Mouse (Mus musculus) kidney, postnatal 25 days (tissue): ENCODE data around the gene Themis.

ENCODE experiments used
- DNase-seq, 2 experiments: peaks; one replicate each; pipeline ENCODE4 v3.0.0; 2021; ENCODE audit warnings: mixed read lengths in 2 of 2

The Themis gene

DNA sequence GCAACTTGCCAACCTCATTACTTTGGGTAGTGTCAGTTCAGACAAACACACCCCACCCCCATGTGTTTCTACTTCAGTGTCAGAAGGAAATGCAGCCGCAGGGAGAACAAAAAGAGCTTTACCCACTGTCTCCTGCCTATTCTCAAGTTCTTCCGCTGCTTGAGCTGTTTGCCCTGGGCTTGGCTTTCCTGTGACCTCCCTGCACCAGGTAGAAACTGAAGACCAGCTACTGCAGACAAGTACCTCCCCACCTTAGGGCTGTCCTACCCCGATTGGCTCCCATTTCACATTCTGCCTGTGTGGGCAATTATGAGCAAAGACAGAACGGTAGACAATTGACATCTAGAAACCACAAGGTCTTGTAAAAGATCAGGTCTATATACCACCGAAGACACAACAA lies at the start of gene Themis:
TSS of gene Themis (plus strand) at position 100 of the 400 bp plus-strand sequence.
- no peak for DNase-seq

- no peak for DNase-seq
These were observed 48.7 kb upstream of the Themis start for GRCm38 (mm10) chr10:28619415-28619814.

DNA sequence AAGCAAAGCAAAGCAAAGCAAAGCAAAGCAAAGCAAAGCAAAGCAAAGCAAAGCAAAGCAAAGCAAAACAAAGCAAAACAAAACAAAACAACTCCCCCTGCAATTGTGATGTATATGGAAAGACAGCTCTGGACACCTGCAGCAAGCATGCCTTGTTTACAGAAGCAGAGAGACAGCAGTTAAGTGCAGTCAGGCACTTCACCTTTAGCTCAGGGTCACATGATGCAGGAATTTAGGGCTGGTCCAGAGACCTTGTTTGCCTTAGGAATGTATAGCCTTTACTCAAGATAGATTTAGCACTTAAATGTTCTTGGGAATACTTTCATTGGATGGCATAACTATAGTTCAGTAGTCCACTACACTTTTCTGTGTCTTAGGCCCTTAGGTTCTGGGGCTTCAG lies 32.1 kb upstream of the Themis start:
- DNase-seq = no peak

DNA sequence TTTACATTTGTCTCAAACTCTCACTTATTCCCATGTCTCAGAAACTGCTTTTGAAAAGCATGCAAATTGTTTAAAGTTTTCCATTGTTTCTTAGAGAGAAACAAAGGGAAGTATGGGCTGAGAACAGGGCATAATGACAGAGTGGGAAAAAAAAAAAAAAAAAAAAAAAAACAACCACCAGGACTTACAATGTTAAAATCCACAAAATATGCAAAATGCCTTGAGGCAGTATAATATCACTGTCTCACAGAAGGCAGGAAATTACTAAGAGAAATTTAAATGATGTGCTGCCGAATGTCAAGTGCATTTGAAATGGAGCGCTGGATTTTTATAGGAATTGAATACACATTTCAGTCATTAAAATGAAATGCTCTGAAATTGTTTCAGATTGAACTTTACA lies 26.3 kb upstream of the Themis start:
- no peak for DNase-seq

DNA sequence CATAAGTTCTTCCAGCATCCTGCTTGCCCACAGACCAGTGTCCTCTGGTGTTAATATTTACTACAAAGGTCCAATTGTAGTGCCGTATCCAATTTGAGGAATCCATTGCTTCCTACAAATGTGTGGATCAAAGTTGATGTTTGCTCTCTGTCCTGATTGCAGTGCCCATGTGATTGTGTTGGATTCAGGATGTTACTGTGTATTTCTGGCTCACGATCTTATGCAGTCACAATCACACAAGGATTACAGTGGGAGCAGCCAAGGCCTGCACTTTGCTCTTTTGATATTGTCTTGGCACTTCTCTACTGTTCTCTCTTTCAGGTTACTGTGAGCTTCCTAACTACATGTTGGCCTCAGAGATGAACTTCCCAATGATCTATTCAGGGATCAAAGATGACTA lies 20.3 kb upstream of the Themis start:
- no peak for DNase-seq

DNA sequence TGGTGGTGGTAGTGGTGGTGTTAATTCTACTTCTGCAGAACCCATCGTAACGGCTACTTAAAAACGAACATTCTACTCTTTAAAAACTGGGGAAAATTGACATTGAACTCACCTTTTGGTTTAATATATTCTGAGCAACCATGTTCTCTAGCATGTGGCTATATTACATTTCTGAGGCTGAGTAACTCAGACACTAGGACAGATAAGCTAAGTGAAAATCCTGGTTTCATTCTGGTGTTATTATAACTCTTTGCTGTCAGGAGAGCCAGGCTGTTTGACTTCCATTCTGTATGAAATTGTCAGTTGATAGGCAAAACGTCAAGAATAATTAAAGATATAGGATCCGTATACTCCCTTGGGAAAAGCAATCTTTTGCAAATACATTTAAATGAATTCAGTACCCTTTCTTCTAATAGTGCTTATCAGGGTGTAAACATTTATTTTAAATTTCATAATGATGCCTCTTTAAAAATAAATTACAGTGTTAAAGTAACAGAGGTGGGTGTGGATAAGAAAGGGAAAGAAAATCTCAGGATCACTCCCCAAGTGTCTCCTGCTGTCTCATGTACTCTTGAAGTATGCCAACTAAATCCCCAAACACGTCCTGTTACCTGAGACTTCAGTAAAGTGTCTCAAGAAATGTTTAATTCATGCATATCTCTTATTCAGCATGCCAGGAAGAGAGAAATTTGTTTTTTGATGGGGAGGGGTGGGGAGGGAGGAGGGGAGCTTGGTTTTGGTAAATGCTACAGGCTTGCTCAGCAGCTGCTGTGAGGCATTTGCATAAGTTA lies 18.9 kb upstream of the Themis start:
- DNase-seq = no peak

GRCm38 (mm10) chr10:28649900-28650160 lies 18.3 kb upstream of the Themis start:
- DNase-seq = no peak

DNA sequence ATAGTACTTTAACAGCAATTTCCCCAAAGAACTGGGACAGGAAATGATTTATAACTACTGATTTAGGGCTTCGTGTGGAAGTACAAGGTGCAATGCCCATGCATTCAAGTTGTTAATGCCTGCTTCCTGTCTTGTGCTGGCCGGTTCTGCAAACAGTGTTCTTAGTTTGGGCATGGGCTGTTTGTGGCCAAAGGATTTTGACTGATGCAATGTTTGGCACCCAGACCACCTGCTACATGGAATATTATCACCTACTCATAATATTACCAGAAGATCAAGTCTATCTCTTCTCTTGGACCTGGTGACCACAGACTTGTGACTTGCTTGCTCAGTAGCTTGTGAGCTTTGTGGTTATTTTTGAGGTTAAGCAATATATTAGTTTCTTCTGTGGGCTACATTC lies 16.2 kb upstream of the Themis start:
- DNase-seq = no peak

DNA sequence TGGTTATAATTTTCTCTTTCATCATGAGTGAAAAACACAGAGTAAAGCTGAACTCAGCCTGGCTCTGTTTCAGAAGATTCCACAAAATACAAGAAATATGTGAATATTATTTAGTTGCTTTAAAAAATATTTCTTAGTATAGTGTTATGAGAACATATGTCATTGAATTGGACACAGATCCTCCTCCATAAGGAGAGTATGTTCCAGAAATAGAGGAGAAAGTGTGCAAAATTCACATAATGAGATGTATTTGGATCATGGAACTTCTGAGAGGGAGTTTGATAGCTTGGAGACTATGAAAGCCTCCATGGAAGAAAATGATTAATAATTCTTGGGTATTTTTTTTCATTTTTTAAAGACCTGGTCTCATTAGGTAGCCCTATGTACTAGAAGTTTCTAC lies 13.4 kb upstream of the Themis start:
- no peak for DNase-seq

GRCm38 (mm10) chr10:28665141-28665540 lies 3.0 kb upstream of the Themis start:
- no peak for DNase-seq

DNA sequence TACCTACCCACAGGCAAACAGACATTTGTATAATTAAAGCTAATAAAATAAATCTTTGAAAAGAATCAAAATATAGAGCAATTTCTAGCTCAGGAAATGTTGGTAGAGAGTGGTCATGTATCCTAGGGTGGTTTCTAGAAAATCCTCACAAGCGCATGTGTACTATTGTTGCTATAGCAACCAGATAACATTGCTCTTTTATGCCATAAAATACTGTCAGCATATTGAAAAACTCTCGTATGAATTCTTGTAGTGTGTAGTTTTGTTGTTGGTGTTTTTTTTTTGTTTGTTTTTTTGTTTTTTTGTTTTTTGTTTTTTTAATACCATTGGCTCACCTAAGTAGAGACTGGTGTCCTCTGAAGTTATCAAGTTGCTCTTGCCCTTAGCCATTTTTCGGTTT lies 5.8 kb downstream of the Themis start:
- no peak for DNase-seq

DNA sequence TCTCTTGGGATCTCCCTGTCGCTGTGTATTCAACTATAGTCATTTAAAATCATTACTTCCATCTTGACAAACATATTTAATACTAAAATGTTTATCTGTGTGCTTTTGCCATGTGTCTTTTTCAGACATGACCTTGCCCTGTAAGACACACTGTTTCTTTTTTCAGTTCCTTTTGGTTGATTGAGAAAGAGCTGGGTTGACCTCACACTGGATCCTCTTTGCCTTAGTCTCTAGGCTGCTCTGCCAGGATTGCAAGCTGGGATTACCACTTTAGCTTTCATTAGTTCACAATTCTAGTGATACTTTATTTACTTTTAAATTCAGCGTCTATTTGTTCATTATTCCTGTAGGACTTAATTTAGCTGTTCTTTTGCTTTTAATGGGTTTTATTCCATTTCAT lies 7.2 kb downstream of the Themis start:
- DNase-seq = no peak

GRCm38 (mm10) chr10:28694981-28695380 lies 26.8 kb downstream of the Themis start:
- no peak for DNase-seq

DNA sequence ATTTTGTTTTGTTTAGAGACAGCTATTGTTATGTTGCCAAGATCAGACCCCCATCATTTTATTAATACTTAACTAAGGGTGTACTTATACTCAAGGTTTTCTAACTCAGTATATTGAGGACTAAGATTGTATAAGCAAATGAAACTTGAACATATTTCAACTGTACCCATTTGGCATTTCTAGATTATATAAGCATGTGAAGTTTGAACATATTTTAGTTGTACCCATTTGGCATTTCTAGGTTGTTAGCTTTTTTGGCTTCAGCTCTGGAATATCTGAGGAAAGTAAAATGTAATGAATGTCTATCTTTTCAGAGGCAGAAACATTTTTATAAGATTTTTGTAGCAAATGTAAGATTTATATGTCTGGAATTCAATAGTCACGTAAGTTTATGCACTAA lies 27.9 kb downstream of the Themis start:
- DNase-seq = no peak

DNA sequence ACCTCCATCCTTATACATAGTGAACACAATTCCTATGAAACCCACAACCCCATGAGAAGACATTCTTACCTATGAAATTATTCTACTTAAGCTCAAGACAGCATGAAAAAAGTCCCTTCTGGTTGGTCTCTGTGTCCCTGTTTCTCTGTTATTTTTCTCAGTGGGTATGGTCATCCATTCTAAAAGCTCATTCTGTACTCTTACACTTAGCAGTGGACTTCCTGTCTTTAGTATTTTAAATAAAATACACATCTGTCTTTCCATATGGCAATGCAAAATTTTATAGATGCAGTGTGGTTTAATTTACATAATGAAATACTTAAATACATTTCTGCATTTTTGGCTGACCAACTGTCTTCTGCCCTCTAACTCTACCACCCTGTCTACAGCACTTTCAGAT lies 30.0 kb downstream of the Themis start:
- DNase-seq = no peak

DNA sequence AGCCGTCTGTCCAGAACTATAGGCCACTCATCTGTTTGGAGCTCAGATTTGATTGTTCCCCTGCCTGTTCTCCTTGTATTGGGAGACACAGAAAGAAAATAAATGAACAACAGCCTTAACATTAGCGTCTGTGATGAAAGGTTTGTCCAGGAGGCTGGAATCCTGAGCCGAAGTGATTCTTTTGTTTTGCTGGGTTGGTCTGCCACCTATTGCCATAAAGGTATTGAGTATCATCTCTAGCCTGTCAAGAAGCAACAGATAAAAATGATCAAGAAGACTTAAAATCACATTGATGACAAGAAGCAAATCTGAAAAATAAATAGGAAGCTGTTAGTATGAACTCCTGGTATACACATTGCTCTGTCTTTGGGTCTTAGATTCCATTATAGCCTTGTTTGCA lies 53.7 kb downstream of the Themis start:
- no peak for DNase-seq

GRCm38 (mm10) chr10:28723266-28723665 lies 55.1 kb downstream of the Themis start:
- no peak for DNase-seq

DNA sequence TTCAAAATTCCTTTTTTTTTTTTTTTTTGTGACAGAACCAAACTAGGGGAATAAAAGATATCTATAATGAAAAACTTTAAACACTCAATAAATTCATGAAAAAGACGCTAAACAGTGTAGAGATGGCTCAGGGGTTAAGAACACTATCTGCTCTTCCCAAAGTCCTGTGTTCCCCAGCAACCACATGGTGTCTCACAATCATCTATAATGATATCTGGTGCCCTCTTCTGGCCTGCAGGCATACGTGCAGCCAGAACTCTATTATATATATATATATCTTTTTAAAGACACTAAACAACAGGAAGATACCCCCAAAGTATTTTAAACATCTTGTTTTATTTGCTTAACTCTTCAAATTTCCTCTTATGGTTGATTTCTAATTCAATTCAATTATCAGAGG lies 62.0 kb downstream of the Themis start:
- no peak for DNase-seq

DNA sequence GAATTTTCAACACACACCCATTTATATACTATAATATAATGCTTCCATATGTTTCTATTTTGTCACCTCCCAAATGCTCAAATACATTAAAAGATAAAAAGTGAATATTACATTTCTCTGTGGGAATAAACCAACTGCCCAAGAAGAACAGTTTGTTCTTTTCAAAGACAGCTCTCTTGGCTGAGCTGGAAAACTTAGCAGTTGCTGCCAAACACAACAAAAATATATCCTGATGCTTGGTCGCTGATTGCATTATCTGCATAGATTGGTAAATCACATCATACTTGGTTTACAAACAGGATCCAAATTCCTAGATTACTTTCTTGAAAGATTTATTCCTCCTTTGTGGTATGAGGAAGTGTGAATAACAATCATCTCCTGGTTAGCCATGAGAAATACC lies 69.8 kb downstream of the Themis start:
- DNase-seq = no peak

GRCm38 (mm10) chr10:28746426-28746825 lies 78.3 kb downstream of the Themis start:
- DNase-seq = no peak

DNA sequence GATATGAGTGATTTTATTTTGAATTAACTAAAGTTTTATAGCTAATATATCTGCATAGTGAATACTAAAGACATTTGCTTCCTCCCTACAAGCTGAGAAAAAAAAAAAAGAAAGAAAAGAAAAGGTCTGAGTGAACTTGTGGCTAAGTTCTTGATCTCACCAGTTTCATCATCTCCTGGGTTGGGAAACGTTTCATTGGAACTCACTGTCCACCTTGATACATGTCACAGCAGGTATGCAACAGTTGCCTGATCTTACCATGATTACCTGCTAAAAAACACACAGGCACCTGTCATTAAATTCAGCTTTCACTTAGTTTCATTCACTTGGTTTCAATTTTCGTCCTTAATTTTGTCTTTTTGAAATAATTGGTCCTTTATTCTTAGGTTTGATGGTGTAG lies 85.2 kb downstream of the Themis start:
- no peak for DNase-seq

GRCm38 (mm10) chr10:28754927-28755326 lies 86.8 kb downstream of the Themis start:
- DNase-seq = no peak

GRCm38 (mm10) chr10:28776777-28777402 lies 108.7 kb downstream of the Themis start:
- no peak for DNase-seq

GRCm38 (mm10) chr10:28799469-28799868 lies 131.3 kb downstream of the Themis start:
- DNase-seq = no peak

- DNase-seq = no peak
These were observed 137.0 kb downstream of the Themis start for GRCm38 (mm10) chr10:28805160-28805559.
